Mouse (Mus musculus) erythroblast, embryonic 14.5 days (primary cell): Measurements from ENCODE around the gene Vmn2r118.

Experiments
- GATA1 ChIP-seq: IDR thresholded peaks from 2 replicates; pipeline ENCODE4 v1.6.1; 2012; ENCODE audit warnings: low read length, inconsistent platforms, mixed read lengths
- TAL1 ChIP-seq: IDR thresholded peaks from 3 replicates; pipeline ENCODE4 v1.6.1; 2012; ENCODE audit warnings: low read length, inconsistent platforms, mixed read lengths

GRCm38 (mm10) chr17:55661099-55661498, 36.1 kb upstream of the Vmn2r118 start:
- no peak for TF ChIP-seq TAL1
- no peak for TF ChIP-seq GATA1
